Mouse (Mus musculus) testis, adult 2 months (tissue): ENCODE measurements around the gene 5830411N06Rik. TPM values are rescaled to one million over a fixed set of nuclear protein-coding genes. Genes with fewer than 3 reads are reported as not detected.

Source experiments
- H3K27ac ChIP-seq: fragments of 200-500 bp; 2 replicates; pipeline ENCODE4 v1.5.1; 2012; ENCODE audit warnings: low read depth, low read length; ENCODE audit not compliant: control insufficient read depth, insufficient read depth
- H3K27me3 ChIP-seq: fragments of 200-500 bp; 2 replicates; pipeline ENCODE4 v1.6.1; 2012; ENCODE audit warnings: mild to moderate bottlenecking, low read length, moderate library complexity; ENCODE audit not compliant: control insufficient read depth, insufficient read depth
- H3K36me3 ChIP-seq: fragments of 200-500 bp; 2 replicates; pipeline ENCODE4 v1.6.1; 2012; ENCODE audit warnings: mild to moderate bottlenecking, low read length; ENCODE audit not compliant: control insufficient read depth, insufficient read depth
- H3K4me1 ChIP-seq: fragments of 200-500 bp; 2 replicates; pipeline ENCODE4 v1.6.1; 2012; ENCODE audit warnings: low read length; ENCODE audit not compliant: control insufficient read depth, insufficient read depth
- H3K4me3 ChIP-seq: fragments of 200-500 bp; 2 replicates; pipeline ENCODE4 v1.5.1; 2012; ENCODE audit warnings: low read depth, mild to moderate bottlenecking, low read length, moderate library complexity, mixed read lengths; ENCODE audit not compliant: control insufficient read depth
- CTCF ChIP-seq: fragments of 200-500 bp; IDR thresholded peaks from 2 replicates; pipeline ENCODE4 v1.5.1; 2012; ENCODE audit warnings: low read depth, mild to moderate bottlenecking, inconsistent platforms, low read length, moderate library complexity; ENCODE audit not compliant: control insufficient read depth, insufficient read depth, insufficient replicate concordance
- POLR2A ChIP-seq: fragments of 200-500 bp; IDR thresholded peaks from 2 replicates; pipeline ENCODE4 v1.6.1; 2012; ENCODE audit warnings: low read depth, mild to moderate bottlenecking, inconsistent platforms, low read length, moderate library complexity; ENCODE audit not compliant: control insufficient read depth
- polyA plus RNA-seq: library from polyadenylated mRNA; depleted of rRNA; stranded (reverse); fragments of >200 nt; gene quantifications from 2 replicates; pipeline ENCODE4 v1.2.3, GENCODE M21; 2012; rRNA removed

Gene 5830411N06Rik
- polyA plus RNA-seq, 1 experiment, result 0.19 TPM

DNA sequence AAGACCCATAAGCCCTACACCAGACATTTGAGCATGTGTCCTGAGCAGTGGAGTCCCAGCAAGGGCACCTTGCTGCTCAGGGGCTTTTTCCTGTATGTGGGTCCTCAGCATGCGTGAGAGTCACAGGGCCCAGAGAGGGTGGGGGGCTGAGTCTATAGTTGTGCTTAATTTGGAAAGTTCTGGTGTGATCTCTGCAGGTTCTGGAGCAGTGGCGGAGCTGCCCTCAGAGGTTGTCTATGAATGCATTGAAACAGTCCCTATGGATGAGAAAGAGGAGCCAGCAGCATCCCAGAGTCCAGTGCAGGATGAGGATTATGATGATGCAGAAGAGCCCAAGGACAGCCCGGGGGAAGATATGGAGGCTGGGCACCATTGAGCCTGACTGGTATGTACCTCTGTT lies 52.3 kb downstream of the 5830411N06Rik start:
- H3K27me3 ChIP-seq, result no peaks in the 10 kb centered on the region
- peaks cover 2% of the 10 kb centered on the region; the same call in 1 of the 2 replicates for H3K4me1 ChIP-seq
- no peak for TF ChIP-seq CTCF
- TF ChIP-seq POLR2A, result no peak
- no peaks in the 10 kb centered on the region for H3K36me3 ChIP-seq
- no peak overlapping the region for H3K27ac ChIP-seq
- H3K4me3 ChIP-seq, result no peak overlapping the region

DNA sequence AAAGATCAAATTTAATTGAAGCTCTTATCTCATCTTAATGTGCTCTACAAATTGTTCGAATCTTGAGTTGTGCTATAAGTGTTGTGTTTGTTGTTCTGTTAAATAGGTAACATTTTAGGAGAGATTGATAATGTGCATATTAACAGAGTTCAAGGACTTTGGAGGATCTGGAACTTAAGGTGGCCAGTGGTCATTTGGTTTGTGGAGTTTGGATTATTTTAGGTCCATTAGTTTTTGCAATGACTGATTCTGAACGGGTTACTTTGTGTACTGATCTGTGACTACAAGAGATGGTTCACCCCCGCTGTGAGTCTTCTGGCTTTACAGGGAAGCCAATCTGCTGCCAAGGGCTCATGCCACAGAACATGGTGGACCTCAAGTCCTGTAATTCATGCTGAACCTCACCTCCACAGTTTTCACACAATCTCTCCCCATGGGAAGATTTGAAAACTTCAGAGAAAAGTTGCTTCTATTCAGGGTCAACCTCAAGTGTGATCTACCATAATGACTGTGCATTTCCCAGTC lies 72.8 kb downstream of the 5830411N06Rik start:
- H3K4me1 ChIP-seq, result no peaks in the 10 kb centered on the region

DNA sequence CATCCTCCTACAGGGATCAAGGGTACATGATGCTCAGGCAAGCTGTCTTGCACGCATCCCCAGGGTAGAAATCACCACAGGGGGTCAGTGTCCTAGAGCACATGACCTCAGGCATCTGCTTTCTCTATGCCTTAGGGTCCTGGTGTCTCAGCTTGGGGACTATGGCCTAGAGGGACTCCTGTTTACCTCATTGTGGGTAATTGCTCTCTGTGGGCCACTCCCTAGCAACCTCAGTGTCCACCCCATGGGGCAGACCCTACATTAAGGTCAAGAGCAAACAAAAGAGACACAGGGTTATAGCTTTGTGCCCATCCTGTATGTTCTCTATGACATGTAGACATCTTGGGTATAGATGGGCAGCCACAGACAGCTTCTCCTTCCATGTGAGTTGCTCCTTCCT lies 73.5 kb downstream of the 5830411N06Rik start, which contains the start of gene Olfr525:
Gene Olfr525 (plus strand): TSS at position 301 of the 400 bp plus-strand sequence.
- Histone ChIP-seq H3K36me3 (no peaks in the 10 kb centered on the region), H3K27ac (no peak within 1 kb of the TSS), H3K4me1 (no peaks in the 10 kb centered on the region), H3K4me3 (no peak within 1 kb of the TSS), H3K27me3 (no peaks in the 10 kb centered on the region)
- TF ChIP-seq POLR2A (no peak), CTCF (no peak)

More for the DNA sequence above, 72.8 kb downstream of the 5830411N06Rik start:
- no peak for TF ChIP-seq POLR2A
- no peak for TF ChIP-seq CTCF
- Histone ChIP-seq H3K27ac (no peak overlapping the region), H3K4me3 (no peak overlapping the region), H3K27me3 (no peaks in the 10 kb centered on the region), H3K36me3 (no peaks in the 10 kb centered on the region)

DNA sequence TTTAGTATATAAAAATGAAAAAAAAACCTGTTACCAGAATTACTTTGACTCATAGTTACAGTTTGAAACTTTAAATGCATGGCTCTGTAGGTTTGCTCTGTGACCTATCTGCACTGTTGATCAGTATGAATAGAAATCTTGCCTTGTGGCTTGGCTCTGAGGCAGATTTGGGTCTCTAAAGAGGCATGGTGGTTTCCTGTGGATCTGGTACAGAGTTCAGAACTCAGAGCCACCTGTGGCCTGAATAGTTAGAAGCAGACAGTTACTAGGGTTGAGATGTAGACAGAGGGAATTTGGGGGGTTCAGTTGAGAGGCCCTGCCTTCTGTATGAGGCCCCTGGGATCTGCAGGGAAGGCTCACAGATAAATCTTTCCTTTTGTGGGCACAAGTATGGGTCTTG lies 74.1 kb downstream of the 5830411N06Rik start:
- Histone ChIP-seq H3K27me3 (no peaks in the 10 kb centered on the region), H3K36me3 (no peaks in the 10 kb centered on the region), H3K27ac (no peak overlapping the region), H3K4me3 (no peak overlapping the region), H3K4me1 (no peaks in the 10 kb centered on the region)
- TF ChIP-seq POLR2A (no peak), CTCF (no peak)

GRCm38 (mm10) chr7:140329766-140330304 lies 82.8 kb downstream of the 5830411N06Rik start:
- TF ChIP-seq POLR2A (no peak), CTCF (no peak)
- H3K36me3 ChIP-seq, result no peaks in the 10 kb centered on the region
- no peak overlapping the region for H3K27ac ChIP-seq
- no peak overlapping the region for H3K4me3 ChIP-seq
- no peaks in the 10 kb centered on the region for H3K27me3 ChIP-seq
- no peaks in the 10 kb centered on the region for H3K4me1 ChIP-seq

DNA sequence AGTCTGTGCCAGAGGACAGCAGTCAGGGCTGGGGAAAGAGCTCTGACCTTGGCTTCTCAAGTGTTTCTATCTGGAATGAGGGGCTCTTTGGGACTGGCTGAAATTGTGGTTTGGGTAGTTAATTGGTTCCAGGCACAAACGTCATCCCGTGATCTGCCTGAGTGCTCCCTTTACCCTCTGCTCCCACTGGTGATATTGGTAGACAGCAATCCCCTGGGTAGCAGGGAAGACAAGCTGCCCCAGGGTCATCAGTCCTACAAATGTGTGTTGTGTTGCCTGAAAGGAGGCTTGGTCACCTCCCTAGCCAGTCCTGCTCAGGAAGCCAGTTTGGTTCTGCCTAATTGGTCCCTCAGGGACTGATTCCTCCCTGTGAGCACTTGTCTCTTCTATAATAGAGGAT lies 86.6 kb downstream of the 5830411N06Rik start, which contains the start of gene Olfr527:
Gene Olfr527 (plus strand): TSS at position 301 of the 400 bp plus-strand sequence.
- Histone ChIP-seq H3K4me3 (no peak within 1 kb of the TSS), H3K27me3 (no peaks in the 10 kb centered on the region), H3K4me1 (no peaks in the 10 kb centered on the region), H3K27ac (no peak within 1 kb of the TSS), H3K36me3 (no peaks in the 10 kb centered on the region)
- no peak for TF ChIP-seq CTCF
- no peak for TF ChIP-seq POLR2A

Other genes starting within 250 kb of the 5830411N06Rik start
- gene Zfp511, start 210.9 kb upstream of the 5830411N06Rik start, polyA plus RNA-seq, result 57.7 and 58.9 TPM in 2 replicates
- 60.3 and 67.5 TPM in 2 replicates for gene Tubgcp2, start 210.6 kb upstream of the 5830411N06Rik start, polyA plus RNA-seq
- 0.12 TPM in 1 of 2 replicates, not detected in the other for gene Msx3, start 198.2 kb upstream of the 5830411N06Rik start, polyA plus RNA-seq
- gene Caly, start 164.7 kb upstream of the 5830411N06Rik start, polyA plus RNA-seq, result 3.7 and 4.6 TPM in 2 replicates
- 0.73 and 1.4 TPM in 2 replicates for gene Prap1, start 153.9 kb upstream of the 5830411N06Rik start, polyA plus RNA-seq
- 2.1 and 2.7 TPM in 2 replicates for gene Fuom, start 144.8 kb upstream of the 5830411N06Rik start, polyA plus RNA-seq
- gene Paox, start 131.5 kb upstream of the 5830411N06Rik start, polyA plus RNA-seq, result 3.0 and 4.2 TPM in 2 replicates
- gene Echs1, start 130.8 kb upstream of the 5830411N06Rik start, polyA plus RNA-seq, result 22.0 and 24.2 TPM in 2 replicates
- gene Mtg1, start 109.7 kb upstream of the 5830411N06Rik start, polyA plus RNA-seq, result 10.7 and 11.3 TPM in 2 replicates
- gene Sprn, start 92.4 kb upstream of the 5830411N06Rik start, polyA plus RNA-seq, result 0.13 and 0.30 TPM in 2 replicates
- gene Olfr522, start 82.5 kb upstream of the 5830411N06Rik start, polyA plus RNA-seq, result not detected in 2 replicates
- gene Olfr523, start 74.1 kb upstream of the 5830411N06Rik start, polyA plus RNA-seq, result not detected in 2 replicates
- not detected in 2 replicates for gene Olfr524, start 41.3 kb upstream of the 5830411N06Rik start, polyA plus RNA-seq
- gene Cd163l1, start 29.0 kb upstream of the 5830411N06Rik start, polyA plus RNA-seq, result 0.02 and 0.28 TPM in 2 replicates
- not detected in 2 replicates for gene Olfr525, start 73.6 kb downstream of the 5830411N06Rik start, polyA plus RNA-seq
- gene Olfr527, start 86.7 kb downstream of the 5830411N06Rik start, polyA plus RNA-seq, result not detected in 2 replicates
- not detected in 2 replicates for gene Olfr60, start 114.4 kb downstream of the 5830411N06Rik start, polyA plus RNA-seq
- gene Olfr530, start 129.0 kb downstream of the 5830411N06Rik start, polyA plus RNA-seq, result not detected in 2 replicates
- gene Olfr531, start 155.6 kb downstream of the 5830411N06Rik start, polyA plus RNA-seq, result not detected in 2 replicates
- not detected in 2 replicates for gene Olfr532, start 174.4 kb downstream of the 5830411N06Rik start, polyA plus RNA-seq
- gene Olfr533, start 216.1 kb downstream of the 5830411N06Rik start, polyA plus RNA-seq, result not detected in 2 replicates
- gene Olfr535, start 236.9 kb downstream of the 5830411N06Rik start, polyA plus RNA-seq, result not detected in 2 replicates